Mouse (Mus musculus) midbrain, embryonic 10.5 days (tissue): ENCODE results near the gene Racgap1. TPM values are rescaled to one million over a fixed set of nuclear protein-coding genes. Genes with fewer than 3 reads are reported as not detected.

ENCODE experiments used
- DNase-seq: peaks from one replicate; pipeline ENCODE4 v3.0.0-alpha.2; 2017; ENCODE audit warnings: low spot score
- H3K27ac ChIP-seq: fragments of 300-500 bp; sonication (generic); replicated peaks from 2 replicates; pipeline ENCODE4 v1.5.1; 2016; ENCODE audit warnings: mild to moderate bottlenecking
- H3K27me3 ChIP-seq: fragments of 300-500 bp; sonication (generic); 2 replicates; pipeline ENCODE4 v1.6.1; 2016; ENCODE audit warnings: low read depth, mild to moderate bottlenecking; ENCODE audit not compliant: poor library complexity, severe bottlenecking
- H3K36me3 ChIP-seq: fragments of 300-500 bp; sonication (generic); 2 replicates; pipeline ENCODE4 v1.6.1; 2016; ENCODE audit warnings: mild to moderate bottlenecking, moderate library complexity
- H3K4me1 ChIP-seq: fragments of 300-500 bp; sonication (generic); 2 replicates; pipeline ENCODE4 v1.6.1; 2016
- H3K4me3 ChIP-seq: fragments of 300-500 bp; sonication (generic); 2 replicates; pipeline ENCODE4 v1.5.1; 2016; ENCODE audit warnings: mild to moderate bottlenecking, moderate library complexity
- H3K9me3 ChIP-seq: fragments of 300-500 bp; sonication (generic); replicated peaks from 2 replicates; pipeline ENCODE4 v1.6.1; 2016; ENCODE audit warnings: mild to moderate bottlenecking
- WGBS: fragments of 180-500 bp; shearing (Covaris S2); methylation state at CpG from one replicate; pipeline ENCODE4 v1.1.7; 2016; 5-methylcytosine and 5-hydroxymethylcytosine counted together
- polyA plus RNA-seq: library from polyadenylated mRNA; unstranded; fragments of >200 nt; fragmentation: Nextera tagmentation; extraction: Ambion mirVana; gene quantifications from 2 replicates; pipeline ENCODE4 v1.2.1, GENCODE M21; 2016

Gene Racgap1
- polyA plus RNA-seq, 1 experiment from 2014 or later: 208 TPM

GRCm38 (mm10) chr15:99638124-99638485, 13.4 kb downstream of the Racgap1 start:
- DNase-seq: no peak
- no peaks in the 10 kb centered on the region for H3K27me3 ChIP-seq
- H3K27ac ChIP-seq: 0 out of 2 replicates have a peak overlapping the region, but pooled peaks have one; percentile 33
- H3K4me1 ChIP-seq: 0 out of 2 replicates have a peak, but pooled peaks cover 4% of the 10 kb centered on the region
- peaks cover 99% of the 10 kb centered on the region for H3K36me3 ChIP-seq
- H3K9me3 ChIP-seq: no peaks in the 10 kb centered on the region
- 88% methylated on average over 5 of the region's 5 CpGs for WGBS
- H3K4me3 ChIP-seq: no peak overlapping the region

GRCm38 (mm10) chr15:99637405-99638123, 13.9 kb downstream of the Racgap1 start:
- H3K27ac ChIP-seq: peak overlapping the region; percentile 63; the same call in 1 of the 2 replicates
- peaks cover 100% of the 10 kb centered on the region for H3K36me3 ChIP-seq

GRCm38 (mm10) chr15:99634702-99635101, 16.8 kb downstream of the Racgap1 start:
- Histone ChIP-seq H3K4me1 (no peaks in the 10 kb centered on the region), H3K27ac (no peak overlapping the region), H3K9me3 (0 out of 2 replicates have a peak, but pooled peaks cover 6% of the 10 kb centered on the region), H3K4me3 (no peak overlapping the region), H3K36me3 (peaks cover 100% of the 10 kb centered on the region), H3K27me3 (no peaks in the 10 kb centered on the region)
- 95% methylated on average over 7 of the region's 7 CpGs for WGBS
- DNase-seq: no peak

More at GRCm38 (mm10) chr15:99637405-99638123, 13.9 kb downstream of the Racgap1 start:
- H3K9me3 ChIP-seq: no peaks in the 10 kb centered on the region
- no peaks in the 10 kb centered on the region for H3K27me3 ChIP-seq
- DNase-seq: no peak
- no peak overlapping the region for H3K4me3 ChIP-seq
- H3K4me1 ChIP-seq: 0 out of 2 replicates have a peak, but pooled peaks cover 2% of the 10 kb centered on the region
- 90% methylated on average over 12 of the region's 12 CpGs for WGBS

- H3K4me3 ChIP-seq: no peak overlapping the region
- peaks cover 98% of the 10 kb centered on the region for H3K36me3 ChIP-seq
- DNase-seq: no peak
- H3K27ac ChIP-seq: no peak overlapping the region
- H3K4me1 ChIP-seq: no peaks in the 10 kb centered on the region
- H3K9me3 ChIP-seq: 0 out of 2 replicates have a peak, but pooled peaks cover 6% of the 10 kb centered on the region
- no peaks in the 10 kb centered on the region for H3K27me3 ChIP-seq
These were observed 19.8 kb downstream of the Racgap1 start for GRCm38 (mm10) chr15:99631618-99632017.

- 94% methylated on average over 11 of the region's 11 CpGs for WGBS
- DNase-seq: no peak
These were observed 29.4 kb downstream of the Racgap1 start for GRCm38 (mm10) chr15:99622063-99622462.

GRCm38 (mm10) chr15:99619821-99620220, 31.6 kb downstream of the Racgap1 start:
- WGBS: 91% methylated on average over 4 of the region's 4 CpGs
- H3K36me3 ChIP-seq: peaks cover 60% of the 10 kb centered on the region

More at GRCm38 (mm10) chr15:99622063-99622462, 29.4 kb downstream of the Racgap1 start:
- H3K27me3 ChIP-seq: no peaks in the 10 kb centered on the region
- no peak overlapping the region for H3K4me3 ChIP-seq
- no peaks in the 10 kb centered on the region for H3K9me3 ChIP-seq
- no peak overlapping the region for H3K27ac ChIP-seq
- no peaks in the 10 kb centered on the region for H3K4me1 ChIP-seq
- peaks cover 82% of the 10 kb centered on the region for H3K36me3 ChIP-seq

GRCm38 (mm10) chr15:99618595-99618994, 32.9 kb downstream of the Racgap1 start:
- Histone ChIP-seq H3K4me1 (peaks cover 14% of the 10 kb centered on the region), H3K27ac (no peak overlapping the region), H3K4me3 (no peak overlapping the region), H3K9me3 (no peaks in the 10 kb centered on the region), H3K27me3 (peaks cover 22% of the 10 kb centered on the region), H3K36me3 (peaks cover 48% of the 10 kb centered on the region)
- no peak for DNase-seq
- WGBS: 92% methylated on average over 3 of the region's 3 CpGs

More at GRCm38 (mm10) chr15:99619821-99620220, 31.6 kb downstream of the Racgap1 start:
- Histone ChIP-seq H3K4me3 (no peak overlapping the region), H3K27ac (no peak overlapping the region), H3K9me3 (no peaks in the 10 kb centered on the region), H3K4me1 (peaks cover 9% of the 10 kb centered on the region), H3K27me3 (peaks cover 9% of the 10 kb centered on the region)
- DNase-seq: no peak

- Histone ChIP-seq H3K9me3 (no peaks in the 10 kb centered on the region), H3K4me1 (peaks cover 26% of the 10 kb centered on the region), H3K36me3 (peaks cover 14% of the 10 kb centered on the region), H3K27me3 (peaks cover 40% of the 10 kb centered on the region), H3K27ac (0 out of 2 replicates have a peak overlapping the region, but pooled peaks have one; percentile 2), H3K4me3 (no peak overlapping the region)
- DNase-seq: no peak
- WGBS: 43% methylated on average over 9 of the region's 9 CpGs
These were observed 36.2 kb downstream of the Racgap1 start for GRCm38 (mm10) chr15:99615246-99615645.

- Histone ChIP-seq H3K27ac (0 out of 2 replicates have a peak overlapping the region, but pooled peaks have one; percentile 2), H3K36me3 (peaks cover 9% of the 10 kb centered on the region), H3K4me1 (peaks cover 26% of the 10 kb centered on the region), H3K4me3 (no peak overlapping the region), H3K9me3 (no peaks in the 10 kb centered on the region), H3K27me3 (peaks cover 43% of the 10 kb centered on the region)
- 8% methylated on average over 12 of the region's 12 CpGs for WGBS
- DNase-seq: no peak
These were observed 36.7 kb downstream of the Racgap1 start for GRCm38 (mm10) chr15:99614753-99615152.

- Histone ChIP-seq H3K4me3 (no peak overlapping the region), H3K27ac (0 out of 2 replicates have a peak overlapping the region, but pooled peaks have one; percentile 2), H3K27me3 (peaks cover 43% of the 10 kb centered on the region), H3K4me1 (peaks cover 26% of the 10 kb centered on the region), H3K9me3 (no peaks in the 10 kb centered on the region), H3K36me3 (peaks cover 4% of the 10 kb centered on the region; the same call in 1 of the 2 replicates)
- no peak for DNase-seq
- WGBS: 74% methylated on average over 13 of the region's 13 CpGs
These were observed 37.2 kb downstream of the Racgap1 start for GRCm38 (mm10) chr15:99614273-99614672.

- H3K27ac ChIP-seq: no peak overlapping the region
- peaks cover 64% of the 10 kb centered on the region for H3K27me3 ChIP-seq
- DNase-seq: no peak
- H3K4me3 ChIP-seq: no peak overlapping the region
- no peaks in the 10 kb centered on the region for H3K9me3 ChIP-seq
- 71% methylated on average over 7 of the region's 7 CpGs for WGBS
- H3K36me3 ChIP-seq: no peaks in the 10 kb centered on the region
- peaks cover 49% of the 10 kb centered on the region for H3K4me1 ChIP-seq
These were observed 39.9 kb downstream of the Racgap1 start for GRCm38 (mm10) chr15:99611563-99611962.

GRCm38 (mm10) chr15:99608382-99609125, 42.9 kb downstream of the Racgap1 start:
- no peak overlapping the region for H3K27ac ChIP-seq
- 86% methylated on average over 13 of the region's 13 CpGs for WGBS
- no peak overlapping the region for H3K4me3 ChIP-seq
- no peak for DNase-seq
- no peaks in the 10 kb centered on the region for H3K9me3 ChIP-seq
- H3K27me3 ChIP-seq: peaks cover 72% of the 10 kb centered on the region
- peaks cover 60% of the 10 kb centered on the region for H3K4me1 ChIP-seq
- H3K36me3 ChIP-seq: no peaks in the 10 kb centered on the region
